Mouse (Mus musculus) retina, postnatal 1 day (tissue): ENCODE measurements at regions not wholly inside any gene's neighbourhood (a gene's known extent, or its start where the extent isn't known, plus 50 kb on each side); places are given as distances from the start of the nearest gene placed in this dataset.

Experiments
- DNase-seq: peaks from one replicate; pipeline ENCODE4 v3.0.0-alpha.2; 2012

- no peak for DNase-seq
Measured at GRCm38 (mm10) chr4:131638105-131638504, 200.0 kb downstream of the Ptpru start.

- DNase-seq, result no peak
Measured at GRCm38 (mm10) chr4:131656034-131656433, 182.1 kb downstream of the Ptpru start.

GRCm38 (mm10) chr4:131657922-131658321, 180.2 kb downstream of the Ptpru start:
- peak; percentile 40 for DNase-seq

- DNase-seq, result no peak
Measured at GRCm38 (mm10) chr4:131660931-131661330, 177.2 kb downstream of the Ptpru start.

GRCm38 (mm10) chr4:131671784-131672515, 166.1 kb downstream of the Ptpru start:
- DNase-seq, result no peak

GRCm38 (mm10) chr4:131677966-131678365, 160.1 kb downstream of the Ptpru start:
- DNase-seq, result no peak

- no peak for DNase-seq
Measured at GRCm38 (mm10) chr4:131683176-131683575, 154.9 kb downstream of the Ptpru start.

- no peak for DNase-seq
Measured at GRCm38 (mm10) chr4:131685544-131685943, 152.5 kb downstream of the Ptpru start.

GRCm38 (mm10) chr4:131694232-131694631, 143.9 kb downstream of the Ptpru start:
- DNase-seq, result peak; percentile 85

- DNase-seq, result no peak
Measured at GRCm38 (mm10) chr4:131695941-131696912, 141.9 kb downstream of the Ptpru start.
